Mouse (Mus musculus) kidney, adult 18-20 months (tissue): ENCODE results near the gene 4930562C15Rik.

Source experiments
- DNase-seq: peaks from one replicate; pipeline ENCODE4 v3.0.0; 2021

Gene 4930562C15Rik

GRCm38 (mm10) chr16:4862863-4863483 lies 27.8 kb downstream of the 4930562C15Rik start:
- peak; percentile 72 for DNase-seq

DNA sequence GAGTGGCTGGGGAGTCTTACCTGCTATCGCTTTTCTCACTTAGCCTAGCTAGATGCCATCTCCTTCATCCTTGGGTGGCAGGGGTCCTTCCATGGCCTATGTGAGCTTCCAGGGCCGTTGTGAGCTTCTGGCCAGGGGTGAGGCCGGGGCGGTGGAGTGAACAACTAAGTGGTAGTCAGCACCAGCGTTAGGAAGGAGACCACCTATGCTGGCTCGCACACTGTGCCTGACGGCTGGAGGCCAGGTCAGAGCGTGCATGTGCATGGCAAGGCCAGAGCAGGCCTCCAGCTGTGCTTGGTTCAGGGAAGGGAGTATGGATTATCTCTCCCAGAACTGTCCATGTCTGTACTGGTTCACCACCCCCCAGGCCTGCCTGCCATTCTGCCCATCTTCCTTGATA lies 28.5 kb downstream of the 4930562C15Rik start:
- no peak for DNase-seq

DNA sequence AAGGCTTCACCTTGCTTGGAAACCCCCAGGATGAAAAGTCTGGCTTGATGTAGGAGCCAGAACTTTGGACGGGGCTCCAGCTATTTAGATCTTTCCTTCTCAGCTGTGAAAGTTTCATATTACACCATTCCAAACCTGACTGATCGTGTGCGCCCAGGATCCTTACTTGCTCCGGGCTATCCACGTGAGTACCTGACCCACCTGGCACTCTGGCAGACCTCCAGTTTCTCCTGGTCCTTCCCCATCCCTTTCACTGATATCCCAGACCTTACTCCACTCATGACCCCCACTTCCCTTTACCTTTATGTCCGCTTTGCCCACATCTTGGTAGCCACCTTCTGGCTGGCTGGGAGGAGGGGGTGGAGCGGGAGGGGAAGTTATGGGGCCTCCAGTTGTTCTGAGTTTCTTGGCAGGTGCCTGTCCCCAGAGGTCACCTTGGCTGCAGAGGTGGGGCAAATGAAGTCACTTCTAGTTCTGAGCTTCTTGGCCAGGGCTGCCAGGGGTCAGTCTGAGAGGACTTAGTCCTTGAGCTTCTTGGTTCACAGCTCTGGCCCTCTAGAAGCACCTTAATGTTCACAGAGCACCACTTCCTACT lies 31.0 kb downstream of the 4930562C15Rik start:
- DNase-seq = peak; percentile 77

DNA sequence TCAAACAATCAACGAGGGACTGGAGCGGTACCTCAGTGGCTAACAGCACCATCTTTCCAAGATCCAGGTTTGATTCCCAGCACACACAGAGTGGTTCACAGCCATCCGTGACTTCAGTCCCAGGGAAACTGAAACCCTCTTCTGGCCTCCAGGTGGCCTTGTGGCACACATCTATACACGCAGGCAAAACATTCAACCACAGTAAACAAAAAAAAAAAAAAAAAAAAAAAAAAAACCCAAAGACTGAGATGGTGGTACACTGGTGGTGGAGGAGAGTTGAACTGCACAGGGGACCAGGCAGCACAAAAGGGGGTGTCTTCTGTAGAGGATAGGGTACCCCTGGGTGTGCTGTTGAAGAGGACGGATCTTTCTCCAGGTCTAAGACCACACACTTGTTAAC lies 35.3 kb downstream of the 4930562C15Rik start:
- no peak for DNase-seq

DNA sequence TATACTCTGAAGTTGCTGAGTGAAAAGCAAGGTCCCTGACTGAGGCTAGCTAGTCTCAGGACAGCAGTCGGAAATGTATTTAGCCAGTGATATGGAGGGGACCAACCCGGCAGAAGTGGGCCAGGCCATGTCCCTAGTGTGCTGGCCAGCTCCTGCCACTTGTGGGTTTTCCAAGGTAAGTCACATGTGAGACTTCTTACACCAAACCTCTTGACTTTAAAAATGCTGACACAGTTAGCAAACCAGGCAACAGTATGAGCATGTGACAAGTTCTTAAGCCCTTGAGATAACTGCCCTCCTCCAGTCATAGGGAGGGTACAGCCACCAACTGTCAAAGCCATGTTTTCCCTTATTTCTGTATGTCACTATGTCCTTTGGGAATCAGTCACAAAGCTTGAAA lies 36.7 kb downstream of the 4930562C15Rik start:
- no peak for DNase-seq

DNA sequence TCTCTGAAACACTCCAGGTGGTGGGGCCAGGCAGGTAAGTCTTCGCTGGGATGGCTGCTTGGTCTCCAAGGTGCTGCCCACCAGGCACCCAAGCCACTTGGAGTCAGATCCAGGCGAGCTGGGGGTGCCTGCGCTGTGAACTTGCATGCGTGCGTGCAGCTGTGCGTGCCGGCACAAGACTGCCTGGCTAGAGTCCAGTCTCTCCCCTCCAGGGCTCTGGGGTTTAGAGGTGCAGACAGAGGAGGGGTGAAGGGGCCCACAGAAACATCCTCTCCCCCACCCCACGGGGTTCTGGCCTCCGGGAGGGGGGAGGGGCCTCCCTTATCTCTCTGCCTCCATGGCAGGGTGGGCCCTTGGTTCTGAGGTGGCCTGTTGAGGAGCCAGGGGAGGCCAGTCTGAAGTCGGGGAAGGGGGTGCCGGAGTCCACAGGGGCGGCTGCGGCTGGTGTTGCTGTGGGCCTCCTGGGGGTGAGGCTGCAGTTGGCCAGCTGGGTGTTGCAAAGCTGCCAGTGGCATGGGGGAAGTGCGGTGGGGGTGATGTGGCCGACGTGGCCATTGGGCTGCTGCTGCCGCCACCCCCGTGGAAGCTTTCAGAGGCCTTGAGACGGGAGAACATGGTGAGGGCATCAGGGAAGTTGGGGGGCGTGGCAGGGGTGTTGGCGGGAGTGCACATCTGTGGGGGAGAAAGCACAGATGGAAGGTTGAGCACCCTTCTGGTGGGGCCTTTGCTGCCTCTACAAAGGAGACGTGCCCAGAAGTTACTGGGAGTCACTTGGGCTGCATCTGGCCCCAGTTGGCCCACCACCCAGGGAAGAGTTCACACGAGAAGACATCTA lies 40.2 kb downstream of the 4930562C15Rik start:
- no peak for DNase-seq

DNA sequence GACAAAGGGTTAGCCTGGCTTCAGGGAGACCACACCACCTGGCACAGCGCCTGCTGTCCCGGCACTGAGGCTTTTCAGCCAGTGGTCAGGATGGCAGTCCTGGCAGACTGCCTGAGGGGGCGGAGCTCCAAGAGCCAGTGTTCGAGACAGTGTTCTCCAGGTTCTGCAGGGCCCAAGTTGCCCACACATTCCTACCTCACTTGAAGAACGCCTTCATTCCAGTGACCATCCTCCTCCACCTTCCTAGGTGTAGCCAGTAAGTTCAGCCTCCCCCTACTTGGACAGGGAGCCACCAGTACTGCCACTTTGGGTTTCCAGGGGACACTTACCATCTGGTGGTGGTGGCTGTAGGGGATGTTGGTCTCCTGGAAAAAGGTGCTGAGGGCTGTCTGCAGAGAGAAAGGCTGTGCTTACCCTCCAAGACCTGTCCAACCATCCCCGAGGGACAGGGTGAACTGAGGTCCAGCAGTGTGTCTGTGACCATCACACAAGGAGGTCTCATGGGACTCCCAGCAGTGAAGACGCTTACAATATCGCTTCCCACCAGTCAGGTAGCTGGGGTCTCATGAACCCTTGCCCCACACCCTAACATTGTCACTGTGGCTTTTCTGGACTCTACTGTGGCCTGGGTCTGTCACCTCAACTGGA lies 40.9 kb downstream of the 4930562C15Rik start:
- peak; percentile 87 for DNase-seq

DNA sequence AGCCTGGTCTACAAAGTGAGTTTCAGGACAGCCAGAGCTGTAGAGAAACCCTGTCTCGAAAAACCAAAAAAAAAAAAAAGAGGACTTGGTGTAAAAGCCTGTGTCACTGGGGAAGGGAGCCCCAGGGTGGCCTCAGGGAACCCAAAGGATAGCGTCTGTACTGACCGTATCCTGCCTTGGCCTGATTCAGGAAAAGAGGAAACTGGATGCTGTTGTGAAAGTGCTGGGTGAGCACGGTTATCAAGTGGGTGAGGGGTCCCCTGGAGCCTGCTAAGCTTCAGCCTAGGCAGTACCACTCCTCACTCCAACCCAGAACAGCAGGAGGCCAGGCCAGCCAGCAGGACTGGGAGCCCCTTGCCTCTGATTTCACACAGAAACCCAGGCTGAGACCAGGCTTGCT lies 42.0 kb downstream of the 4930562C15Rik start:
- DNase-seq = no peak

GRCm38 (mm10) chr16:4877701-4878100 lies 42.5 kb downstream of the 4930562C15Rik start:
- DNase-seq = no peak

DNA sequence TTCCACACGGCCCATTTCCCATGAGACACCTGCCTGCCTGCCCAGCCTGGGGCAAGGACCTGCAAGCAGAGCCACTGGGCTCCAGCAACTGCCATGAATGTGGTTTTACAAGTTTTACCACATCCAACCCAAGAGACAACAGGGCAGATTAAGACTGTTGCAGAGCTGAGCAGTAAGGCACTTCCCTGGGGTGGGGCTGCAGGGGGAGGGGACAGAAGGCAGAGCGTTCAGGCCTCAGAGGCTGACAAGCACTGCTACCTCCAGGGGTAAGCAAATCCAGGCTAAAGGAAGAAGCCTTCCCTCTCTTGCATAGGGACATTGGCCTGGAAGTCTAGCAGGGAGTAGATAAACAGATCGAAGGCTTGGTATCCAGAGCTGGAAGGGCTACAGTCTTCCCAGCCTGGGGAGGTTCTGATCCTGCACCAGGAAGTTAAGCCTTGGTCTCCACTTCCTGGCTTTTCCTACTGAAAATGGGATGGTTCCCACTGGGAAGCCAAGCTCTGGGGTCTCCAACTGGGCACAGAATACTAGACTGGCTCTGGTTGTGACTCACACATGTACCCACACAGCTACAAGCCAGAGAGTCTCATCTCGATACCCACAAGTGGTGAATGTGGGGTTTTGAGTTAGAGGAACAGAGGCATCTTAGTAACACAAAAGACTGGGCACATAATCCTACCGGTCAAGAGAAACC lies 43.1 kb downstream of the 4930562C15Rik start:
- no peak for DNase-seq

- DNase-seq = no peak
Measured at GRCm38 (mm10) chr16:4879101-4879707, 44.0 kb downstream of the 4930562C15Rik start.

DNA sequence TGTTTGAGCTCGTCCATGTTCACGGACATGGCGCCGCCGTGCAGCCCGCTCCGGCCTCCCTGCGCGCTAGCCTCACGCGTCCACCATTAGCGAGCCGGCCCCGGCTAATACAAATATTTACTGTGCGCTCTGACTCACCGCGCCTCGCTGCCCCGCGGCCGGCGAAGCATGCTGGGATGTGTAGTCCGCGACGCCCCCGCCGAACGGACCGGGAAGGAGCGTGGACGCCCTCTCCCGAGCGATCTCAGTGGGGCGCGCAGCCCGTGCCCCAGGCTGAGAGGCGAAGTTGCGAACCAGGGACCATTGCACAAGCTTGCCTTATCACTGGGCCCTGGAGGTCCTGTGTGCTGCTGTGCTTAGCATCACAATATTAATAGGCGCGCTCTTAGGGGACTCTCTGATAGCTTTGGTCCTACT lies 44.5 kb downstream of the 4930562C15Rik start:
- DNase-seq = peak; percentile 91

DNA sequence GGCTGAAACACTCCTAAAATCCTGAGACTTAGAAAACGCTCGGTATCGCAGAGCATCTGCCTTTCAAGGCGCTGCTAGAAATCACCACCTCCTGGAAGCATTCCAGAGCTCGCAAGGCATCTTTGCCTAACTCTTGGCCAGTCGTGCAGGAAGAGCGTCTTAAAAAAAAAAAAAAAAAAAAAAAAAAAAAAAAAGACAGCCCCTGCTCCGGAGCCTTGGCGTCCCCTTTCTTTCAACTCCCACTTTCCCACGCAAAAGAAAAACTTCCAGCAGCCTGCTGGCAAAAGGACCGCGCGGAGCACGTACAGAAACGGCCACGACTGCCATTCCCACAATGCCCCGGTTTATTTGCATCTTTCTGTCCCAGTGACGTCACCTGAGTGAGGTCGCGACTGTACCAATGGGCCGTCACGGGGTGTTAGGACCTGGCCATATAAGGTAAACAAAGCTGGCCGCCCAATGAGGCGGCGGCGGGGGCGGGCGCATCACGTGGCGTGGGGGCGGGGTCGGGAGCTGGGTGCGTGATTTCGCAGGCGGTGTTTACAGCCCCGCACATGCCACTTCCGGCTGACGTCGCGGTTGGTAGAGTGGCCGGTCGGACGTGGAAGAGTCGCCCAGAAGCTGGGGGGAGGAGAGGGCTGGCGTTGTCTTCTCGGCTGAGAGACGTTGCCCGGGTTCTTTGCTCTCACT lies 45.1 kb downstream of the 4930562C15Rik start, which contains the start of gene Ubald1:
TSS of gene Ubald1 (minus strand) at position 180 of the 690 bp plus-strand sequence.
- peak; percentile 95 for DNase-seq

DNA sequence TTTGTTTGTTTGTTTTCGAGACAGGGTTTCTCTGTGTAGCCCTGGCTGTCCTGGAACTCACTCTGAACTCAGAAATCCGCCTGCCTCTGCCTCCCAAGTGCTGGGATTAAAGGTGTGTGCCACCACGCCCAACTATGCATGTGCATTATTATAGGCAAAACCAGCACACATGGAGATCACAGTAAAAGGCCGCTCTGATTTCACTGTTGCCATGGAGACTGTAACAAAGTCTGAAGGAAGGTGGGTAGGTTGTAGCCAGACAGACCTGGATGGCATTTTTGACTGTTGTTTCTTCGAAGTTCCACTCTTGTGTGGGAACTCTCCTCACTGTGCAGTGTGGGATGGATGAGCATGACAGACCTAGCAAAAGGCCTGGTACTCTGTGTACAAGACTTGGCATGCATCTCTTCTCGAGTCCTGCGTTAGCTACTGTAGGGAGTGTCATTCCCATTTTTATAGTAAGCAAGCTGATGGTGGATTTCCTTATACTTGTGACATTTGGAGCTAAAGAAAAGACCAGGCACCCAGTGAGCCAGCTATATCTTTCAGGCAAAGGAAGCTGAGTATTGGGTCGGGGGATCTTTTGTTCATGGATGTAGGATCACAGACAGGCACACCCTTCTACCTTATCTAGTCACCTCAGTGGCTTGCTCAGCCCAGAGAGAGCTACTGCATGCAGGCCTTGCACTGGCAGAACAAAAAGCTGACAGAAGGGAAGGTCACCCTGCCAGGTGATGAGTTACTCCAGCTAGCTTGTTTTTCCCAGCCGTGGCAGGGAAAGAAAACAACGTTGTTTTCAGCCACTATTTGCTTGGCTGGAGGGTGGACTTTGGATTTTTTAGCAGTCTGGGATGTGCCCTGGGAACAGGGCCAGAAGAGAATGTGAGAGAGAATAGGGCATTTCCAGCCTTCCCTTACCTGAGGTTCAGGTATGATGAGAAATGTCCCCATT lies 46.5 kb downstream of the 4930562C15Rik start:
- peak; percentile 64 for DNase-seq

GRCm38 (mm10) chr16:4884930-4885329 lies 49.7 kb downstream of the 4930562C15Rik start:
- DNase-seq = no peak

DNA sequence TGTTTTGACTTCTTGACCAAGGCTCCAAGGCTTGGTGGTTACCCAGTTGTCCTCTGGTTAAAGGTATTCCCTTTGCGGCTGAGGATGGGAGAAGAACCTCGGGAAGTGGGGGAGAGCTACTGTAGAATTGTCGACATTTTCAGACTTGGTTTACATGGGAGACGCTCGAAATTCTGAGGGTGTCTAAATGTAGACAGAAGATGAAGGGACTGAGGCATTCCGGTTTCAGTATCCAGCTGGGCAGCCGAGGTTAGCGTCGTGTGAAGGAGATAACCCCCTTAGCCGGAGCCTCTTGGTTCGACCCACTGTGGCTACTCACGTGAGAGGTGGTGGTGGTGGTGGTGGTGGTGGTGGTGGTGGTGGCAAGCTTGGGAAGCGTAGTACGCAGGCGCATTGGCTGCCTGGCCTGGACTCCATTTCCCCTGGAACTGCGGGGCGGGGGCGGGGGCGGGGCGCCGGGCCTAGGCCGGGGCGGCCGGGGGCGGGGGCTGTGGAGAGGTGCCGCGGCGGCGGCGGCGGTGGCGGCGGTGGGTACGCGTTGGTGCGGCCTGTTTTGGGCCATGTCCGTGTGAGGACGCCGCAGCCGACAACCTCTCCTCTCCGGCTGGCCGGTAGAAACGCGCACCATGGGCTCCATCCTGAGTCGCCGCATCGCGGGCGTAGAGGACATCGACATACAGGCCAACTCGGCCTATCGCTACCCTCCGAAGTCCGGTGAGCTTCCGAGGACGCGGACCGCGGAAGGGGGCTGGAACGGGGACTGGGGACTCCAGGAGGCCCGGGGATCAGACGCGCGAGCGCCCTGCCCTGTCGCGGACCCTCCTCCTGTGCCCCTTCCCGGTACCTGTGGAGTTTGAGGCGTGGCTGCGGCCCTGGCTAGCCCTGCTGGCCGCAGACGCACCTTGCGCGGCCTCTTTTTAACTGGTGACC lies 50.8 kb downstream of the 4930562C15Rik start, which contains the start of gene Mgrn1:
TSS of gene Mgrn1 (plus strand) at position 490 of the 930 bp plus-strand sequence.
- peak; percentile 88 for DNase-seq

DNA sequence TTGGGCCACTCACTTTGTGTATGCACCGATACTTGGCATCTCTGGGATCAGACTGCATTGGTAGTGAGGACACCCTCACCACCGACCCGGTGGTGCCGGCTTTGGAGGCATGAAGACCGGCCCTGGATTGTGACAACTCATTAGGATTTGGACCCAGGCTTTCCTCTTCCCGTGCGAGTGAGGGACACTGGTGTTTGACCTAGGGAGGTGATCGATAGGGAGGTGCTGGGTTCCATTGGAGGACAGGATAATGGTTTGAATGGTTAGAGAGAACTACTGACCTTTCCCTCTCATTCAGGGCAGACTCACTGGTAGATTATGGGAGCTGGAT lies 51.4 kb downstream of the 4930562C15Rik start:
- no peak for DNase-seq

DNA sequence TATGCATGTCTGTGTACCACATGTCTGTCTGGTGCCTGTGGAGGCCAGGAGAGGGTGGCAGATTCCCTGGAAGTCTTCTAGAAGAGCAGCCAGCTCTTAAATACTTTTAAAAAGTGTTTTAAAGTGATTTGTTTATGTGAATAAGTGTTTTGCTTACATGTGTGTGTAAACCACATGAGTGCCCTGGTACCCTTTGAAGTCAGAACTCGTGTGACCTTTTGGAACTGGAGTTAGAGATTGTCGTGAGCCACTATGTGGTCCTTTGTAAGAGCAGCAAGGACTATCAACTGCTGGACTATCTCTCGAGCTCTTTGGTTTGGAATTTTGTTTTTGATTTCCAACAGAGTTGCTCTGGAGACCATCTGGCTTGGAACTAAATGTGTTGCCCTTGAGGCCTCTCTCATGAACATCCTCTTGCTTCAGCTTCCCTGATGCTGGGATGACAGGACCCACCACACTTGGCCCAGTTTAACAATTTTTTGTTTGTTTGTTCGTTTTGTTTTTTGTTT lies 55.0 kb downstream of the 4930562C15Rik start:
- no peak for DNase-seq

DNA sequence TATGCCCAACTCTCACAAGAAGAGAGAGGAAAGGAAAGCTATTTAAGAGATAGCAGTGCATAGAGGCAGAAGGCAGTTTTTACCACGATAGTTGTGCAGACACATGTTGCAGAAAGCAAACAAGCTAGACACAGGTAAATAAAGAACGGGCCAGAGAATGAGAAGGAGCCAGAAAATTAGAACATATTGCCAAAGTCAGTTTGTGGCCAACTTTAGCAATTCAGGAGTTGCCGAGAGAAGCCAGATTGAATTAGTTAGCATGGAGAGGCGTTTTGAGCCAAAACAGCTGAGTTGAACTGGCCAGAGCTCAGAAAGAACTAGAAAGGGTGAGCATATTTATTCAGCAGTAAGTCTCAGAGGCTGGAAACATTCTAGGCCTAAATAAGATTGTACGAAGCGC lies 57.0 kb downstream of the 4930562C15Rik start:
- no peak for DNase-seq
